ENCODE assay signal across 12 mouse cellular contexts in genomic region chr4:109089999-109090398, GRCm38 (mm10).
A peak's percentile ranks its signal among the peaks of the same experiment; 100 is the strongest.
DNase-seq lines count a peak whose midpoint lies in the region; ATAC-seq lines count a peak whose summit lies in the region.
"Had no signal": no experiment of that assay in that cellular context is flagged by ENCODE, and none has a peak within 500 bp of the region (broad histone marks: within the 10 kb centered on the region; RNA-seq: fewer than 3 reads in every experiment).

No protein-coding gene starts in this region.

- H3K36me3 ChIP-seq in heart, embryonic 12.5 days: peaks cover 8% of the 10 kb centered on the region
- no peaks in the 10 kb centered on the region; the same call in 1 of the 2 replicates for H3K36me3 ChIP-seq in embryonic facial prominence, embryonic 15.5 days
- H3K36me3 ChIP-seq in midbrain, embryonic 14.5 days (ENCODE audit: control insufficient read depth, insufficient read depth, low read length): 0 out of 2 replicates have a peak, but pooled peaks cover 4% of the 10 kb centered on the region

- H3K4me3 ChIP-seq in heart, embryonic 12.5 days: no peak overlapping the region
- H3K4me3 ChIP-seq in embryonic facial prominence, embryonic 15.5 days (replicated peaks): no peak overlapping the region
- H3K4me3 ChIP-seq in midbrain, embryonic 14.5 days (replicated peaks; ENCODE audit: low read depth, low read length): no peak overlapping the region

- H3K9me3 ChIP-seq in heart, embryonic 12.5 days (replicated peaks): no peaks in the 10 kb centered on the region
- no peaks in the 10 kb centered on the region for H3K9me3 ChIP-seq in embryonic facial prominence, embryonic 15.5 days (replicated peaks)
- H3K9me3 ChIP-seq in midbrain, embryonic 14.5 days (ENCODE audit: control insufficient read depth, low read length): no peaks in the 10 kb centered on the region

- no peaks in the 10 kb centered on the region; the same call in 1 of the 2 replicates for H3K27me3 ChIP-seq in heart, embryonic 12.5 days (replicated peaks)
- no peaks in the 10 kb centered on the region for H3K27me3 ChIP-seq in embryonic facial prominence, embryonic 15.5 days
- H3K27me3 ChIP-seq in midbrain, embryonic 14.5 days (ENCODE audit: control insufficient read depth, insufficient read depth, low read length): no peaks in the 10 kb centered on the region

- DNase-seq in heart, adult 11 months: no peak
- DNase-seq in ovary, postnatal 36 days (ENCODE audit: low spot score): peak; percentile 54
- no peak for DNase-seq in ovary, postnatal 14 days (ENCODE audit: low spot score)
- no peak for DNase-seq in midbrain, embryonic 14.5 days
- DNase-seq in layer of hippocampus, postnatal 10 days (ENCODE audit: low spot score in 2 of 2): no peak
- DNase-seq: gastrocnemius, postnatal 25 days; kidney, postnatal 14 days; spleen, adult 18-20 months; thymus, adult 18-20 months had no signal

- 20% methylated on average over 6 of the region's 6 CpGs for WGBS in heart, embryonic 12.5 days
- WGBS in embryonic facial prominence, embryonic 15.5 days: 60% methylated on average over 6 of the region's 6 CpGs
- WGBS in midbrain, embryonic 14.5 days: 86% methylated on average over 6 of the region's 6 CpGs

- ATAC-seq in heart, embryonic 12.5 days (ENCODE audit: insufficient number of reproducible peaks, low FRiP score): no peak; the same call in 1 of the 2 replicates
- peak; percentile 29; the same call in 1 of the 2 replicates for ATAC-seq in embryonic facial prominence, embryonic 15.5 days (ENCODE audit: insufficient number of reproducible peaks, low FRiP score, low TSS enrichment, low read depth)
- peak; percentile 70 for ATAC-seq in megakaryocyte progenitor cell, adult 5-6 weeks (replicated peaks; ENCODE audit: poor library complexity)
- ATAC-seq in midbrain, embryonic 14.5 days (ENCODE audit: low FRiP score, low TSS enrichment): no peak

- no peak overlapping the region for H3K4me2 ChIP-seq in heart, embryonic 12.5 days
- no peak overlapping the region for H3K4me2 ChIP-seq in embryonic facial prominence, embryonic 15.5 days (replicated peaks)
- H3K4me2 ChIP-seq in midbrain, embryonic 14.5 days (ENCODE audit: low read length): no peak overlapping the region

- H3K4me1 ChIP-seq in heart, embryonic 12.5 days (replicated peaks): peaks cover 29% of the 10 kb centered on the region
- 0 out of 2 replicates have a peak, but pooled peaks cover 3% of the 10 kb centered on the region for H3K4me1 ChIP-seq in embryonic facial prominence, embryonic 15.5 days
- H3K4me1 ChIP-seq in midbrain, embryonic 14.5 days (ENCODE audit: control insufficient read depth, insufficient read depth, low read length): no peaks in the 10 kb centered on the region

- H3K27ac ChIP-seq in heart, embryonic 12.5 days (ENCODE audit: poor library complexity, severe bottlenecking): peak overlapping the region; percentile 9; the same call in 1 of the 2 replicates
- no peak overlapping the region for H3K27ac ChIP-seq in embryonic facial prominence, embryonic 15.5 days (replicated peaks)
- no peak overlapping the region for H3K27ac ChIP-seq in midbrain, embryonic 14.5 days (replicated peaks; ENCODE audit: low read depth, low read length)

- H3K9ac ChIP-seq in heart, embryonic 12.5 days: no peak overlapping the region
- H3K9ac ChIP-seq in embryonic facial prominence, embryonic 15.5 days: no peak overlapping the region
- H3K9ac ChIP-seq in midbrain, embryonic 14.5 days (replicated peaks; ENCODE audit: low read length): no peak overlapping the region

Comparison
In these comparisons a context has a peak if more than half of its experiments do, and no peak if none do; other contexts are left out.
1. ATAC-seq: peak in embryonic facial prominence, embryonic 15.5 days (single experiment) and megakaryocyte progenitor cell, adult 5-6 weeks (single experiment); none in heart, embryonic 12.5 days (single experiment) and midbrain, embryonic 14.5 days (single experiment).